Mouse (Mus musculus) cerebellum, postnatal 36 days (tissue): ENCODE data around the gene Celf2.

Source experiments
- DNase-seq, 2 experiments: peaks; one replicate each; pipeline ENCODE4 v3.0.0; 2021 to 2022; ENCODE audit warnings: mixed read lengths in 2 of 2

The Celf2 gene

DNA sequence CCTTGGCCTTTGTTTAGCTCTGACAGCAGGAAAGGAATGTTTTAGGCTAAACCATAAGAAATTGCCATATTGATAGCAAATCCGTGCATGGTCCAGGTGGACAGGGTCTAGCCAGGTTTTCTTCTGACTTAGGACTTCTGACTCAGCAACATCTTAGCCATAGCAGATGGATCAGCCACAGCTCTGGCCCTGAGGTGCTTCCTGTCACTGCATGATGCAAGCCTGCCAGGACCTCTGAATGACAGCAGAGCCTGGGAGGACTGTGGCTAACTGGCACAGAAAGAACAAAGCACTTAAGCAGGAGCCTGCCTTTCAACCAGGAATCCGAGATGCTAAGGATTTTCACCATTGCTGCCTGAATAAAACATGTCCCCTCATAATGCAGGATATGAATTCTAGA, 507.4 kb downstream of the Celf2 start:
- peak; percentile 79 to 80 for DNase-seq

- DNase-seq, result no peak
These were observed 518.3 kb downstream of the Celf2 start for GRCm38 (mm10) chr2:6991010-6991421.

DNA sequence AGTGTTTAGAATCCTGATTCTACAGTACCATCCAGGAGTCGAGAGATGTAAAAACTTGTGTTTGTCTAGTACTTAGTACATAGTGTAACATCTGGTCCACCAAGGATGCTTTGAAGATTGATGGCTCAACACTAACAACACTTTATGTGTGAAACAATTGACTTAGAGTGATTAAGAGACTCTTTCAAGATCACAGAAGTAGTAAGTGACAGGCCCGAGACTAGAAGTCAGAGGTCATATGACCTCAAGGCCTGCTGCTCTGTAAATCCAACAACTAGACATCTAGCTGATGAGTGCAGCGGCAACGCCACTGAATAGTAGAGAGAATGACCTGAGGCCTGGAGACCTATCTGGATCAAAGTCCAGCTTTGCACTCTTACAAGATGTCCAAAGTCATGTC, 523.7 kb downstream of the Celf2 start:
- no peak for DNase-seq

DNA sequence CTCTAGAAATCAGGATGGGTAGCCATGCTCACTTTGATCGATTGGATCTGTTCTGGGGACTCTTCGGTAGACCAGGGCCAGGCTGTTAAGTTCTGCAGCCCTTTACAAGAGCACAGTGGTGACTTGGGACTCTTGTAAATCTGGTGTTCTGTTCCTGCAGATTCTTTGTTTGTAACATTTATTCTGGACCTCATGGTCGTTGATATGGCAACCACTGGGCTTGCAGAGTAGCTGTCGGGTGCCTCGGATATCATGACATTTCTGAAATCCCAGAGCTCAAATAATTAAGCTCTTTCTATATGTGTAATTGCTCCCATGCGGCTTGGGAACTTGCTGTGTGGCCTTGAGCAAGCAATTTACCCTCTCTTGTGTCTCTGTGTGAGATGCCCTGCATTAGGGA, 525.5 kb downstream of the Celf2 start:
- DNase-seq, result no peak

DNA sequence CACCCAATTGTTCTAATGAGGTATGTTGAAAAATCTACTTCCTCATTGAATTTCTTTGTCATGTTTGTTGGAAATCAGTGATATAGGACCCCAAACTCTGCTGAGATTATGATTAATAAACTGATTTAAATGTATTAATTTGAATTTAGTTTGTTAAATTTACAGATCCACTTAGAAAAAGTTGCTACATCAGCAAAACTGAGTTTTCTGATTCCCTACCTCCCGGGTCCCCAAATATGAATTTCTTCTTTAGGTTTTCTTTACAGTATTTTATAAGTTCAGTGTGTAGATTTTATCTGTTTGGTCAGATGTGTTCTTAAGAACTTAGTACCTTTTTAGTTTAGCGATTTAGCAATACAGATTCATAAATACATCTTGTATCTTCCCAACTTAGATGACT, 533.1 kb downstream of the Celf2 start:
- no peak for DNase-seq

DNA sequence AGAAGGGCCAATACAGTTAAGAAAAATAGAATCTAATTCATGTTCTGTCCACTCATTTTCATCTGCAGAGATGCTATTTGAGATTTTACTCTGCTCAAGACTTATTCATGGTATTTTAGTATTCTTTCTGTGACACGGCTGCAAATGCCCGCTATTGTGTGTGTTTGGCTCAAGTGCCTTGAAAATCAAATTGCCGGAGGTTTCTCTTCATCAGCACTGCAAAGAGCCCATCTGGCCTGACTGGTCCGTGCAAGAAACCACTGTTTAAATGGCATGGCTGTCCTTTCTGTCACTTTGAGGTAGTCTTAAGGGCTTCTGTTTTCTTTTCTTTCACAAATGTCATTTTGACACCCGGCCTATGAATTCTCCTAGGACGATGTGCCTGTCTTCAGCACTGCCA, 540.1 kb downstream of the Celf2 start:
- no peak for DNase-seq

DNA sequence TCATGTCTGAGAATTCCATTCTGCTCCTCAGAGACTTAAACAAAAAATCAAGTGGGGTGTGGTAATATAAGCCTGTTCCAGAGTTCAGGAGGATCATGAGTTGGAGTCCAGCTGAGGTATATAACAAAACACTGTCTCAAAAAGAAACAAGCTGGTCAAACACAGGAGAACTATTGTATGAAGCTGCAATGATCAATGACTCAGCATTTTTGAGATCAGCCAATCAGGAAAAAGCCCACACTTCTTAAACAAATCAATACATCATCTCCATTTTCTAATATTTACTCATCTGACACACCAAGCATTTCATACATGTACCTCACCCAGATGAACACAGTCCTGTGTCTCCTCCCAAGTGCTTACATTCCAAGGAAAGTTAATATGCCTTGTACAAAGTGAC, 544.1 kb downstream of the Celf2 start:
- no peak for DNase-seq

DNA sequence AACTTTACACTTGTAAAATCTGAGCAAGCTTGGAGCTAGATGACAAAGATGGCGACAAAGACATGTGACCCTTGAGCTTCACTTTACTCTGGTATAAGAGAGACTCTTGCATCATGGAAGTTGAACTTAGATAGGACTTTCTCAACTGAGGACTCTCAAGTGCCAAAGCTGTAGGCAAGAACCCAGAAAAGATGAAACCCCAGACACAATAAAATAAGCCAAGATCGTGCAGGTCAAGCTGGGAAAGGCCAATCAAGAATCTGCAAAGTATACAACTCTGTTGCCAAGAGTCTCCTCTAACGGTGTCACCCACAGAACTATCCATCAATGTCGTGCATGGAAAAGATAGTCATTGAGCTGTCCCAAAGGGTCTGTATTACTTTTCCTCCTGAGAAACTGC, 558.7 kb downstream of the Celf2 start:
- DNase-seq, result no peak

GRCm38 (mm10) chr2:6945638-6946415, 563.5 kb downstream of the Celf2 start:
- no peak for DNase-seq

DNA sequence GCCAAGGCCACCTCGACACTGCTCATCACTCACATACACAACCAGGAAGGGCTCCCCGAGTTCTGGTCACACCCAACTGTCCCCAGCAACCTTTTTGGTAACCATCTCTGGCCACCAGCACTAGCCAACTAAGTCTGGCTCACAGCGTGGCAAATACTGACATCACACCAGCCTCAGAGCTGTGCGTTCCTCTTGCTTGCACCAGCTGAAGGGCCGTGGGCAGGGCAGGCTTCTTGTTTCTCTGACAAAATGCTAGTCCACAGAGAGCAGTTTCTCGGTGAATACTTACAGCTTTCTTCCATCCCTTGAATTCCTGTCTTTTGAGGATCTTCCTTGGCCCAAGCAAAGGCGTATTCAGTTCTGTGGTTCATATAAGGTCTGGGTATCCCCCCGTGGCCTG, 565.7 kb downstream of the Celf2 start:
- no peak for DNase-seq

GRCm38 (mm10) chr2:6942635-6943390, 566.5 kb downstream of the Celf2 start:
- no peak for DNase-seq

GRCm38 (mm10) chr2:6939143-6939542, 570.2 kb downstream of the Celf2 start:
- DNase-seq, result no peak

DNA sequence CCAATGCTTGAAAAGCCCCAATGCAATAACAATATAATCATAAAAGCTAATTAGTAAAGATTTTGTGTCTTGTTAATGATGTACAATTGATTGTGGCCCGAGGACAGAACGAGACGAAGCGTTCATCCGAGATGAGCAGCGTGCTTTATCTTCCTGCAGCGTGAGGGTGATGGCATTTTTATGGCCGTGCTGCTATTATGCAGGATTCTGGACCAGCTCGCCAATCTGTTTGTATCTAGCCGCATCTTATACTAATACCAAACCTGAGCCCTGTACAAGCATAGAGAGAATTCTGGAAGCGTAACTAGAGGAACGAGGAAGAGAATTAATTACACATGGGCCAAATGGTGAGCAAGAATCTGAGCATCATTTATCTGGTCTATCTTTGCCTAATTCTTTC, 576.2 kb downstream of the Celf2 start:
- no peak for DNase-seq

GRCm38 (mm10) chr2:6927693-6928360, 581.5 kb downstream of the Celf2 start:
- DNase-seq, result no peak

DNA sequence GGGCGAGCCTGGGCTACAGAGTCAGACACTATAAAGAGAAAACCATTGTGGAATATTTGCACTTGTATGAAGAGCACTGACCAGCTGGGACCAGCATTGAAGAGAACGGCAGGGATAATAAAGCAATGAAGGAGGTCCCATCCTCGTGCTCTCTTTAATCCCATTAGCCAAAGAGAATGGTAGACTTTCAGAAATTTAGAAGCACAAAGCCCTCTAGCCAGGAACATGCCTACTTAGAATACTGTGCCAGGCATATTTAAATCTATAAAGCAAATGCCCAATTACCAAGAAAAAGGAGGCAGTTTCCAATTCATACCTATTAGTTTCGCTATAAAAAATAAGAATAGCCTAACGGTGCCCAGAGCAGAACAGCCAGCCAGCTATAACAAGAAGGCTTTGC, 583.9 kb downstream of the Celf2 start:
- DNase-seq, result no peak

GRCm38 (mm10) chr2:6923738-6924474, 585.5 kb downstream of the Celf2 start:
- peak in 1 of 2 experiments; percentile 11 for DNase-seq

GRCm38 (mm10) chr2:6915386-6915785, 594.0 kb downstream of the Celf2 start:
- DNase-seq, result no peak

- no peak for DNase-seq
These were observed 596.0 kb downstream of the Celf2 start for GRCm38 (mm10) chr2:6913315-6913714.

- no peak for DNase-seq
These were observed 597.4 kb downstream of the Celf2 start for GRCm38 (mm10) chr2:6911932-6912331.

DNA sequence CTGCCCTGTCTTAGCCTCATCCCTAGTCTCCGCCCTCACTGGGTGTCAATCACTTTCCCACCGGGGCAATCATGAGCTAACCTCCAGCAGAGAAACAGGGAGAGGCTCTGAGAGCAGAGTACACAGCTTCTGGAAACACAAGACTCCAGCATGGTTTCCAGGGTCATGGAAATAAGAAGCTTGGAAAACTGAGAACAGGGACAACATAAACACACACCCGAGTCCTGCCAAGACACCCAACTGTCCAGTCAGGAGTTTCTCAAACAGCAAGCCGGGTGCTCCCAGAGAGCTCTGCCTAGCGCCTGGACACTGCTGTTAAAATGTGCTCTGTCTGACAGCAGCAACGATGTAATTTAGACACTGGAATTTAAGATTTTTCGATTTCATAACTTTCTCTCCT, 599.4 kb downstream of the Celf2 start:
- DNase-seq, result no peak

DNA sequence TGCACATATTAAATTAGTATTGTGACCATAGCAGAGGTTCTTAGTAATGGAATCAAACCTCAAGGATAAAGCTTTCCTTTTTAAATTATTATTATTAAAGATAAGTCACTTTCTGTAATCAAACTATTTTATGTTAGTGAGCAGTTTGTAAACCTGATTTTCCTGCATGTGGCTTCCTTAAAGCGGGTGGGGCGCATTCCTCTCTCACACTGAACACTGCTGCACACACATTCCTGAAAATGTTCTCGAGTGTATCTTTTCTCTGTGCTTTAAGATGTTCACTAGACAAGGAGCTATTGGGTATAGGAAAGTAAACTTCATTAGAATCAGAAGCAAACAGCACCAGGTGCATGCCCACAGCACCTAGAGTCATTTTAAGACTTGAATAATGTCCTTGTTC, 605.0 kb downstream of the Celf2 start:
- no peak for DNase-seq

- no peak for DNase-seq
These were observed 606.1 kb downstream of the Celf2 start for GRCm38 (mm10) chr2:6903251-6903763.

- DNase-seq, result no peak
These were observed 612.5 kb downstream of the Celf2 start for GRCm38 (mm10) chr2:6896896-6897295.
